Mouse (Mus musculus) heart, postnatal 0 days (tissue): ENCODE measurements at regions not wholly inside any gene's neighbourhood (a gene's known extent, or its start where the extent isn't known, plus 50 kb on each side); places are given as distances from the start of the nearest gene placed in this dataset.

Source experiments
- CTCF ChIP-seq: IDR thresholded peaks from 2 replicates; pipeline ENCODE4 v1.5.1; 2016; ENCODE audit warnings: antibody characterized with exemption, control low read depth, low read depth
- EP300 ChIP-seq: IDR thresholded peaks from 2 replicates; pipeline ENCODE4 v1.6.1; 2016; ENCODE audit warnings: antibody characterized with exemption, low read depth

DNA sequence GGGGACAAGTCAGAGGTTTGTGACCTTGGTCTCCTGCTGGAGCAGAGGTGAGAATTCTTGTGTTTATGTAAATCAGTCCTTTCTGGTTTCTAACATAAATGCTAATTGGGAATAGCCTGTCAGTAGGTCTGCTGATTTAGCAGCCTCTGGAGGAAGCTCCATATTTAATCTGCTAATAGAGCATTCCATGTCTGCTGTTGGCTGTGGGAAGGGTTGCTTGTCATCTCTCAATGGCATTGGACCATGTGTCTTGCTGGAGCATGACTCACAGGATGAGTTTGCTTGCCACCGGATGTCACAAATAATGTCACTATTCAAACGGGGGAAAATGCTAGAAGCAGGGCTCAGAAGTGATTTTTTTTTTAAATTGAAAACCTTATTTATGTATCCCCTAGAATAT is 82.9 kb upstream of the Slc24a3 start:
- no peak for TF ChIP-seq EP300
- TF ChIP-seq CTCF: no peak
